24 mouse cellular contexts compared by ENCODE assay signal in the genomic region with DNA sequence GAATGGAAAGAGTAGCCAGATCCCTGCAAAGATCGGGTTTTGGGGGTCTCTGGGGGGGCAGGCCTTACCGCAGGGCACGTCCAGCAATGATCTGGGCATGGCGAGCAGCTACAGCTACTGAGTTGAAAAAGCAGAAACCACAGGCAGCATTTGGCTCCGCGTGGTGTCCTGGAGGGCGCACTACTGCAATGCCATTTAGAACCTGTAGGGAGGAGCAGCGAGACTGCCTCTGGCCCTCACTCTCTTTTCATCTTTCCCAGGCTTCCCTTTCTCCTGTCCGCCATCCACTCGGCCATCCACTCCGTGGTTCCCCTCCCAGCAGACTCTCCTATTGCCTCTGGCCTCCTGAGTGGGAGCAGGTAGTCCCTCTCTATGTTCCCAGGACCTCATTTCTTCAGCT. TPM values are rescaled to one million over a fixed set of nuclear protein-coding genes. Genes with fewer than 3 reads are reported as not detected.
A peak's percentile ranks its signal among the peaks of the same experiment; 100 is the strongest.
DNase-seq lines count a peak whose midpoint lies in the region; ATAC-seq and TF ChIP-seq lines count a peak whose summit lies in the region.
"Had no signal": no experiment of that assay in that cellular context is flagged by ENCODE, and none has a peak within 500 bp of the region (broad histone marks: within the 10 kb centered on the region; RNA-seq: fewer than 3 reads in every experiment).

No protein-coding gene starts in this region.

- H3K9me3 ChIP-seq in liver, embryonic 14.5 days (ENCODE audit: control insufficient read depth, low read length): no peaks in the 10 kb centered on the region
- no peaks in the 10 kb centered on the region for H3K9me3 ChIP-seq in liver, embryonic 11.5 days (ENCODE audit: control insufficient read depth, low read length)
- H3K9me3 ChIP-seq: forebrain, embryonic 12.5 days; limb, embryonic 12.5 days; lung, embryonic 15.5 days; neural tube, embryonic 13.5 days; stomach, embryonic 15.5 days had no signal

- ATAC-seq in liver, embryonic 14.5 days (ENCODE audit: insufficient read depth): no peak
- ATAC-seq in liver, embryonic 11.5 days (replicated peaks; ENCODE audit: low FRiP score): no peak
- ATAC-seq in megakaryocyte progenitor cell, adult 5-6 weeks (replicated peaks; ENCODE audit: poor library complexity): peak; percentile 80

- TF ChIP-seq POLR2A in cerebellum, adult 2 months (IDR thresholded peaks at IDR 0.05; ENCODE audit: borderline replicate concordance, insufficient read depth, low read length): no peak

- intact Hi-C loops in left cerebral cortex, postnatal 10 days (cut with DNase I): no loop called here

- H3K9ac ChIP-seq in liver, embryonic 14.5 days (replicated peaks): no peak overlapping the region
- H3K9ac ChIP-seq in liver, embryonic 11.5 days (ENCODE audit: low read depth, low read length): no peak overlapping the region
- H3K9ac ChIP-seq: forebrain, embryonic 12.5 days; hindbrain, embryonic 14.5 days; limb, embryonic 12.5 days; lung, embryonic 15.5 days; neural tube, embryonic 13.5 days; stomach, embryonic 15.5 days had no signal

- no peaks in the 10 kb centered on the region for H3K36me3 ChIP-seq in liver, embryonic 14.5 days (replicated peaks; ENCODE audit: control insufficient read depth, insufficient read depth, low read depth)
- 0 out of 2 replicates have a peak, but pooled peaks cover 2% of the 10 kb centered on the region for H3K36me3 ChIP-seq in liver, embryonic 11.5 days (ENCODE audit: control insufficient read depth, insufficient read depth, low read length)
- H3K36me3 ChIP-seq: stomach, embryonic 15.5 days had no signal

- H3K4me3 ChIP-seq in cerebellum, adult 2 months (replicated peaks; ENCODE audit: insufficient read depth, low read depth, low read length): no peak overlapping the region
- no peak overlapping the region for H3K4me3 ChIP-seq in liver, embryonic 14.5 days (ENCODE audit: insufficient read depth in 1 of 2, low read depth in 2 of 2, low read length in 2 of 2)
- no peak overlapping the region for H3K4me3 ChIP-seq in liver, embryonic 11.5 days (ENCODE audit: low read depth, low read length)
- H3K4me3 ChIP-seq: forebrain, embryonic 12.5 days; limb, embryonic 12.5 days; lung, embryonic 15.5 days; megakaryocyte, embryonic 14.5 days; neural tube, embryonic 13.5 days; stomach, embryonic 15.5 days had no signal

- H3K4me1 ChIP-seq in cerebellum, adult 2 months (ENCODE audit: control insufficient read depth, insufficient read depth, low read length): no peaks in the 10 kb centered on the region
- no peaks in the 10 kb centered on the region for H3K4me1 ChIP-seq in liver, embryonic 14.5 days (replicated peaks; ENCODE audit: control insufficient read depth in 2 of 2, insufficient read depth in 2 of 2, low read length in 1 of 2)
- H3K4me1 ChIP-seq in liver, embryonic 11.5 days (replicated peaks; ENCODE audit: control insufficient read depth, insufficient read depth, low read length): no peaks in the 10 kb centered on the region
- H3K4me1 ChIP-seq: forebrain, embryonic 12.5 days; limb, embryonic 12.5 days; lung, embryonic 15.5 days; neural tube, embryonic 13.5 days; stomach, embryonic 15.5 days had no signal

- no peak for TF ChIP-seq EP300 in liver, embryonic 14.5 days (IDR thresholded peaks at IDR 0.05; ENCODE audit: low read depth)

- H3K27me3 ChIP-seq in cerebellum, adult 2 months (ENCODE audit: control insufficient read depth, insufficient read depth, low read length): no peaks in the 10 kb centered on the region
- H3K27me3 ChIP-seq in liver, embryonic 14.5 days (ENCODE audit: control insufficient read depth, insufficient read depth, low read length): no peaks in the 10 kb centered on the region
- H3K27me3 ChIP-seq in liver, embryonic 11.5 days (replicated peaks; ENCODE audit: control insufficient read depth, insufficient read depth, low read length): no peaks in the 10 kb centered on the region
- H3K27me3 ChIP-seq: forebrain, embryonic 12.5 days; limb, embryonic 12.5 days; lung, embryonic 15.5 days; megakaryocyte, embryonic 14.5 days; neural tube, embryonic 13.5 days; stomach, embryonic 15.5 days had no signal

- no peak overlapping the region for H3K4me2 ChIP-seq in liver, embryonic 14.5 days (ENCODE audit: low read depth)
- no peak overlapping the region for H3K4me2 ChIP-seq in liver, embryonic 11.5 days
- H3K4me2 ChIP-seq: forebrain, embryonic 12.5 days; hindbrain, embryonic 14.5 days; limb, embryonic 12.5 days; lung, embryonic 15.5 days; neural tube, embryonic 13.5 days; stomach, embryonic 15.5 days had no signal

- 39% methylated on average over 10 of the region's 11 CpGs for WGBS in cerebellum, adult 2 months
- 36% methylated on average over 9 of the region's 11 CpGs for WGBS in liver, embryonic 14.5 days (ENCODE audit: insufficient replicate concordance)
- 41% methylated on average over 11 of the region's 11 CpGs for WGBS in liver, embryonic 11.5 days

- no peak for DNase-seq in cerebellum, adult 2 months
- DNase-seq in cerebellum, postnatal 14 days: no peak
- DNase-seq in liver, embryonic 14.5 days (ENCODE audit: low read depth in 3 of 3, low spot score in 3 of 3): no peak
- DNase-seq in liver, embryonic 11.5 days (ENCODE audit: low spot score): no peak
- peak; percentile 61 for DNase-seq in ZHBTc4 (ENCODE audit: low read depth, low spot score)
- DNase-seq in Muller cell, postnatal 12 days (ENCODE audit: inconsistent ontology term): no peak
- no peak for DNase-seq in left cerebral cortex, postnatal 10 days (ENCODE audit: extremely low spot score in 1 of 2, low spot score in 2 of 2)
- DNase-seq: adrenal gland, postnatal 36 days; kidney, adult 8-10 months; thymus, postnatal 14 days had no signal

- TF ChIP-seq CTCF in cerebellum, adult 2 months (IDR thresholded peaks at IDR 0.05; ENCODE audit: borderline replicate concordance, insufficient read depth, low read depth, low read length): 0 out of 2 replicates have a peak, but pooled peaks have one; percentile 17
- TF ChIP-seq CTCF in liver, embryonic 14.5 days (IDR thresholded peaks at IDR 0.05; ENCODE audit: low read depth): peak; percentile 68

- H3K27ac ChIP-seq in cerebellum, adult 2 months (ENCODE audit: insufficient read depth, low read length): no peak overlapping the region
- H3K27ac ChIP-seq in liver, embryonic 14.5 days: no peak overlapping the region
- H3K27ac ChIP-seq in liver, embryonic 11.5 days (ENCODE audit: low read depth, low read length): no peak overlapping the region
- H3K27ac ChIP-seq: forebrain, embryonic 12.5 days; hindbrain, embryonic 14.5 days; limb, embryonic 12.5 days; lung, embryonic 15.5 days; neural tube, embryonic 13.5 days; stomach, embryonic 15.5 days had no signal

RNA-seq across cellular contexts. Expression of a gene that starts 8.5 kb away (rescaled TPM):
- not detected in 2 replicates for polyA plus RNA-seq in cerebellum, adult 2 months (2012; rRNA removed)
- polyA plus RNA-seq in liver, embryonic 14.5 days (2012; rRNA removed): 0.05 TPM in 1 of 2 replicates, not detected in the other
- polyA plus RNA-seq in liver, embryonic 14.5 days (2014; fragmentation: Nextera tagmentation; extraction: Ambion mirVana): not detected in 2 replicates
- not detected in 2 replicates for polyA plus RNA-seq in liver, embryonic 11.5 days (2014; fragmentation: Nextera tagmentation; extraction: Ambion mirVana)
- not detected in 2 replicates for total RNA-seq in megakaryocyte progenitor cell, adult 5-6 weeks (2015)
- total RNA-seq in megakaryocyte progenitor cell, adult 5-6 weeks (2017): not detected in 2 replicates
- total RNA-seq in left cerebral cortex, postnatal 10 days (2021): not detected
- total RNA-seq: adrenal gland, postnatal 36 days; layer of hippocampus, adult 18-20 months; left cerebral cortex, adult 18-20 months; monocyte, adult 5-6 weeks had no signal
- polyA plus RNA-seq: embryonic facial prominence, embryonic 14.5 days; forebrain, embryonic 12.5 days; heart, embryonic 14.5 days; hindbrain, embryonic 14.5 days; limb, embryonic 12.5 days; lung, embryonic 15.5 days; stomach, embryonic 15.5 days had no signal

RNA-seq across cellular contexts. Expression of a gene that starts 10.8 kb away (rescaled TPM):
- 66.2 and 71.0 TPM in 2 replicates for polyA plus RNA-seq in cerebellum, adult 2 months (2012; rRNA removed)
- polyA plus RNA-seq in liver, embryonic 14.5 days (2012; rRNA removed): 10.8 and 11.9 TPM in 2 replicates
- polyA plus RNA-seq in liver, embryonic 14.5 days (2014; fragmentation: Nextera tagmentation; extraction: Ambion mirVana): 7.9 and 8.8 TPM in 2 replicates
- polyA plus RNA-seq in liver, embryonic 11.5 days (2014; fragmentation: Nextera tagmentation; extraction: Ambion mirVana): 21.1 and 22.5 TPM in 2 replicates
- total RNA-seq in megakaryocyte progenitor cell, adult 5-6 weeks (2015): 9.2 and 10.4 TPM in 2 replicates
- 6.5 and 7.6 TPM in 2 replicates for total RNA-seq in megakaryocyte progenitor cell, adult 5-6 weeks (2017)
- total RNA-seq in left cerebral cortex, postnatal 10 days (2021): 10 to 100 TPM; 59.7 to 65.0 TPM

RNA-seq across cellular contexts. Expression of a gene that starts 17.3 kb away (rescaled TPM):
- polyA plus RNA-seq in cerebellum, adult 2 months (2012; rRNA removed): 395 and 461 TPM in 2 replicates
- 0.19 TPM in 1 of 2 replicates, not detected in the other for polyA plus RNA-seq in liver, embryonic 14.5 days (2012; rRNA removed)
- polyA plus RNA-seq in liver, embryonic 14.5 days (2014; fragmentation: Nextera tagmentation; extraction: Ambion mirVana): 0.08 TPM in 1 of 2 replicates, not detected in the other
- 0.56 and 0.67 TPM in 2 replicates for polyA plus RNA-seq in liver, embryonic 11.5 days (2014; fragmentation: Nextera tagmentation; extraction: Ambion mirVana)
- not detected in 2 replicates for total RNA-seq in megakaryocyte progenitor cell, adult 5-6 weeks (2015)
- total RNA-seq in megakaryocyte progenitor cell, adult 5-6 weeks (2017): not detected in 2 replicates
- 100 to 1,000 TPM; 287 to 317 TPM for total RNA-seq in left cerebral cortex, postnatal 10 days (2021)
- total RNA-seq: monocyte, adult 5-6 weeks had no signal

RNA-seq across cellular contexts. Expression of a gene that starts 27.5 kb away (rescaled TPM):
- not detected in 2 replicates for polyA plus RNA-seq in cerebellum, adult 2 months (2012; rRNA removed)
- polyA plus RNA-seq in liver, embryonic 14.5 days (2012; rRNA removed): not detected in 2 replicates
- not detected in 2 replicates for polyA plus RNA-seq in liver, embryonic 14.5 days (2014; fragmentation: Nextera tagmentation; extraction: Ambion mirVana)
- not detected in 2 replicates for polyA plus RNA-seq in liver, embryonic 11.5 days (2014; fragmentation: Nextera tagmentation; extraction: Ambion mirVana)
- not detected in 2 replicates for total RNA-seq in megakaryocyte progenitor cell, adult 5-6 weeks (2015)
- total RNA-seq in megakaryocyte progenitor cell, adult 5-6 weeks (2017): not detected in 2 replicates
- total RNA-seq in left cerebral cortex, postnatal 10 days (2021): not detected
- total RNA-seq: adrenal gland, postnatal 36 days; layer of hippocampus, adult 18-20 months; left cerebral cortex, adult 18-20 months; monocyte, adult 5-6 weeks had no signal
- polyA plus RNA-seq: embryonic facial prominence, embryonic 14.5 days; forebrain, embryonic 12.5 days; gonadal fat pad, adult 2 months; heart, embryonic 14.5 days; hindbrain, embryonic 14.5 days; limb, embryonic 12.5 days; lung, embryonic 15.5 days; neural tube, embryonic 13.5 days; stomach, embryonic 15.5 days had no signal

RNA-seq across cellular contexts. Expression of a gene that starts 29.2 kb away (rescaled TPM):
- not detected in 2 replicates for polyA plus RNA-seq in cerebellum, adult 2 months (2012; rRNA removed)
- polyA plus RNA-seq in liver, embryonic 14.5 days (2012; rRNA removed): not detected in 2 replicates
- not detected in 2 replicates for polyA plus RNA-seq in liver, embryonic 14.5 days (2014; fragmentation: Nextera tagmentation; extraction: Ambion mirVana)
- polyA plus RNA-seq in liver, embryonic 11.5 days (2014; fragmentation: Nextera tagmentation; extraction: Ambion mirVana): not detected in 2 replicates
- total RNA-seq in megakaryocyte progenitor cell, adult 5-6 weeks (2015): not detected in 2 replicates
- total RNA-seq in megakaryocyte progenitor cell, adult 5-6 weeks (2017): not detected in 2 replicates
- total RNA-seq in left cerebral cortex, postnatal 10 days (2021): not detected
- total RNA-seq: adrenal gland, postnatal 36 days; layer of hippocampus, adult 18-20 months; left cerebral cortex, adult 18-20 months; monocyte, adult 5-6 weeks had no signal
- polyA plus RNA-seq: embryonic facial prominence, embryonic 14.5 days; forebrain, embryonic 12.5 days; gonadal fat pad, adult 2 months; heart, embryonic 14.5 days; hindbrain, embryonic 14.5 days; limb, embryonic 12.5 days; lung, embryonic 15.5 days; neural tube, embryonic 13.5 days; stomach, embryonic 15.5 days had no signal

Comparison
In these comparisons a context has a peak if more than half of its experiments do, and no peak if none do; other contexts are left out.
1. RNA of a gene that starts 17.3 kb away (polyA plus RNA-seq): 395 to 461 TPM in cerebellum, adult 2 months; 0.56 to 0.67 TPM in liver, embryonic 11.5 days and 0.08 to 0.19 TPM in liver, embryonic 14.5 days; every median in the first group is over 100 times any median in the second.